Mouse (Mus musculus) testis, adult 2 months (tissue): ENCODE measurements around the gene Asgr1. TPM values are rescaled to one million over a fixed set of nuclear protein-coding genes. Genes with fewer than 3 reads are reported as not detected.
"Not testable (repeated sequence)": the region's sequence is repeated elsewhere in the genome, so short reads cannot be mapped to it uniquely, and the experiment has no call there.

Experiments
- H3K27ac ChIP-seq: fragments of 200-500 bp; 2 replicates; pipeline ENCODE4 v1.5.1; 2012; ENCODE audit warnings: low read depth, low read length; ENCODE audit not compliant: control insufficient read depth, insufficient read depth
- H3K27me3 ChIP-seq: fragments of 200-500 bp; 2 replicates; pipeline ENCODE4 v1.6.1; 2012; ENCODE audit warnings: mild to moderate bottlenecking, low read length, moderate library complexity; ENCODE audit not compliant: control insufficient read depth, insufficient read depth
- H3K36me3 ChIP-seq: fragments of 200-500 bp; 2 replicates; pipeline ENCODE4 v1.6.1; 2012; ENCODE audit warnings: mild to moderate bottlenecking, low read length; ENCODE audit not compliant: control insufficient read depth, insufficient read depth
- H3K4me1 ChIP-seq: fragments of 200-500 bp; 2 replicates; pipeline ENCODE4 v1.6.1; 2012; ENCODE audit warnings: low read length; ENCODE audit not compliant: control insufficient read depth, insufficient read depth
- H3K4me3 ChIP-seq: fragments of 200-500 bp; 2 replicates; pipeline ENCODE4 v1.5.1; 2012; ENCODE audit warnings: low read depth, mild to moderate bottlenecking, low read length, moderate library complexity, mixed read lengths; ENCODE audit not compliant: control insufficient read depth
- CTCF ChIP-seq: fragments of 200-500 bp; IDR thresholded peaks from 2 replicates; pipeline ENCODE4 v1.5.1; 2012; ENCODE audit warnings: low read depth, mild to moderate bottlenecking, inconsistent platforms, low read length, moderate library complexity; ENCODE audit not compliant: control insufficient read depth, insufficient read depth, insufficient replicate concordance
- POLR2A ChIP-seq: fragments of 200-500 bp; IDR thresholded peaks from 2 replicates; pipeline ENCODE4 v1.6.1; 2012; ENCODE audit warnings: low read depth, mild to moderate bottlenecking, inconsistent platforms, low read length, moderate library complexity; ENCODE audit not compliant: control insufficient read depth
- polyA plus RNA-seq: library from polyadenylated mRNA; depleted of rRNA; stranded (reverse); fragments of >200 nt; gene quantifications from 2 replicates; pipeline ENCODE4 v1.2.3, GENCODE M21; 2012

Gene Asgr1
- polyA plus RNA-seq, 1 experiment, result 1.4 TPM

DNA sequence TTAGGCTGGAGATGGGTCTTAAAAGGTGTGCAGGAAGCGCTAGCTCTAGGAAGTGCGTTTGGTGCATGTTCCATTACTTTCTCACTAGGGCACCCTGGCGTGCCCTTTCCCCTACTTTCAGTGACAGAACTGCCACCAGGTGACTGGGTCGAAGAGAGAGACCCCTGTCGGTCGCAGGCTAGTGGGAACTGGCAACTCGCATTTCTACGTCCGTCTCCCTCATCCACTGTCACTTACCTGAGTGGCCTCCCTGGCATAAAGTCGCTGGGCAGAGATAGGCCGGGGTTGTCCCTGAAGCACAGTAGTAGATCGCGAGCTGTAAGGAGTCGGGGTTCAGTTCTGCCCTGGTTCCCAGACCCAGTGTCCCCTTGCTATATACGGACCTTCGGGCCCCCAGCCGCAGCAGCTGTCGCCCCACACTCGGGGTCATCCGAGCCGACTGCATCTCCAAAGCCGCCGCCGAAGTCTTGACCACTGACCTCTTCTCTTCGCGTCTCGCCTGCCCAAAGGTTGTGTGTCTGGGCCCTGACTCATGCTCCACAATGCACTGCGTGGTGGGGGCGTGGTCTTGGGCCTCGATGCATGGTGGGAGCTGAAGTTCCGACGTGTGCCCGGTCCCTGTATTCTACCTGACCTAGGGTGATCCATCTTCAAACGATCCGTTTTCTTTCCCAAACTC lies 38.9 kb upstream of the Asgr1 start, which contains the start of gene Acadvl:
Gene Acadvl (minus strand): TSS at position 532 of the 679 bp plus-strand sequence.
- peak; percentile 6; the same call in 1 of the 2 replicates for TF ChIP-seq CTCF
- peak; percentile 60; the same call in 1 of the 2 replicates for TF ChIP-seq POLR2A
- peak within 1 kb of the TSS; percentile 32; the same call in 1 of the 2 replicates for H3K27ac ChIP-seq
- H3K36me3 ChIP-seq, result no peaks in the 10 kb centered on the region; the same call in 1 of the 2 replicates
- peak within 1 kb of the TSS; percentile 75 for H3K4me3 ChIP-seq
- H3K4me1 ChIP-seq, result peaks cover 14% of the 10 kb centered on the region
- no peaks in the 10 kb centered on the region for H3K27me3 ChIP-seq

DNA sequence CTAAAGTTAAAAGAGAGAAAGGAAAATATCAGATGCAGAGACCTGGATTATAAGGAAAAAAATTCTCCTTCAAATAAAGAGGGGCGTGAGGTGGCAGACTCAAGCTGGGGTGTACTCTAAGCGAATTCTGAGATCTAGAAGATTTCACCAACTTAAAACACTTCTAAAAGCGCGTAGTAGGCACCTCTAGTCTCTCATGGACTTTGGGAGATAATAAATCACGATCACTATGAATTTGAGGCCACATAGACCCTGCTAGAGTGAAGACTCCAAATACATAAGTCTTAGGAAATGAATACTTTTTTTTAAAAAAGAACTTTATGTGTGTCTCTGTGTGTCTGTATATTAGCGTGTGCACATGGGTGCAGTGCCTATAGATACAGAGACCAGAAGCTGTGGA lies 38.2 kb upstream of the Asgr1 start:
- Histone ChIP-seq H3K27ac (no peak overlapping the region), H3K36me3 (no peaks in the 10 kb centered on the region; the same call in 1 of the 2 replicates), H3K4me3 (no peak overlapping the region), H3K27me3 (no peaks in the 10 kb centered on the region), H3K4me1 (peaks cover 17% of the 10 kb centered on the region)
- TF ChIP-seq POLR2A (no peak), CTCF (no peak)

DNA sequence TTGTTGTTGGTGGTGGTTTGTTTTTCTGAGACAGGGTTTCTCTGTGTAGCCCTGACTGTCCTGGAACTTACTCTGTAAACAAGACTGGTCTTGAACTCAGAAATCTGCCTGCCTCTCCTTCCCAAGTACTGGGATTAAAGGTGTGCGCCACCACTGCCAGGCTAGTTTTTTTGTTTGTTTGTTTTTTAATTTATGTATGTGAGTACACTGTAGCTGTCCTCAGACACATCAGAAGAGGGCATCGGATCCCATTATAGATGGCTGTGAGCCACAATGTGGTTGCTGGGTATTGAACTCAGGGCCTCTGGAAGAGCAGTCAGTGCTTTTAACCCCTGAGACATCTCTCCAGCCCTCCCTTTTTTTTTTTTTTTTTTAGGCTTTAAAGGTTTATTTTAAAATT lies 37.7 kb upstream of the Asgr1 start:
- H3K36me3 ChIP-seq, H3K27me3 ChIP-seq, H3K4me3 ChIP-seq, H3K27ac ChIP-seq: not testable (repeated sequence)
- H3K4me1 ChIP-seq, result peaks cover 19% of the 10 kb centered on the region

DNA sequence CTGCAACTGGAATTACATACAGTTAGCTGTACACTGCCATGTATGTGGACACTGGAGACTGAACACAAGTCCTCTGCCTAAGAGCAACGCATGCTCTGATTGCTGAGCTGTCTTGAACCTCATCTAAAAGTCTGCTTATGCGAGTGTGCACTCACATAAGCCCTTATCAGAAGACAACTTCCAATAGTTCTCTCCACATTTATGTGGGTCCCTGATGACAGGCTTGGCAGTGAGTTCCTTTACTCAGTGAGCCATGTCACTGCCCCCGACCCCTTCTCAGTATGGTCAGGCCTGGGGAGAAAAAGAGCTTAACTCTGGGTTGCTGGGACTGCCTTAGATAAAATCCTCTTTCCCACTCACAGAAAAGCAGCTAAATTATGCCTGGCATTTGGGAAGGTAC lies 37.2 kb upstream of the Asgr1 start, which contains the start of gene Dlg4:
Gene Dlg4 (plus strand): TSS at position 274 of the 400 bp plus-strand sequence.
- Histone ChIP-seq H3K27me3 (no peaks in the 10 kb centered on the region), H3K4me3 (no peak within 1 kb of the TSS), H3K4me1 (peaks cover 20% of the 10 kb centered on the region), H3K36me3 (no peaks in the 10 kb centered on the region; the same call in 1 of the 2 replicates), H3K27ac (no peak within 1 kb of the TSS)
- TF ChIP-seq CTCF (no peak), POLR2A (no peak)

DNA sequence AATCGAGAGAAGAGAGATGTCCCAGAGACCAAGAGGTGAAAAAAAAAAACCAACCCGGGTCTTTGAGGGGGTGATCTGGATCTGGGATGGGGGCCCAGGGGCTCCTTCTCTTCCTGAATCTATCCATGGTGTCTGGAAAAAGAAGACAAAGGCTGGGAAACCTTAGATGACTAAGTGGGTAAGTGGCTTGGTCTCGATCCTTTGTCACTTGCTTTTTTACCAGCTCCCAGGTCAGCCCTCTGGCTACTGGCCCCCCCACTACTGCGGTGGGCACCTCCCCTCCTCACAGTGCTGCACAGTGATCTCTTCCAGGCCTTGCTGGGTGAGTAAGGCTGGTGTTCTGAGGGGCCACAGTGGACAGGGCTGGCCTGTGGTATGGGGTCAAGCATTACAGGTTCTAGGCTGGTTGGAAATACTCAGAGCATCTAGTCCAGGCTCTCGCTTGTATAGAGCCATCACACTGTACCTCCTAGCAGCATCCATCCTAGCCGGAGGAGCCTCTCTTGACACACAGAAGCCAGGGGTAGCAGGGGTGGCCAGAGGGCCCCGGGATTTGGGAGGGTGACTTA lies 36.6 kb upstream of the Asgr1 start:
- Histone ChIP-seq H3K27ac (no peak overlapping the region), H3K4me1 (peaks cover 23% of the 10 kb centered on the region), H3K4me3 (no peak overlapping the region), H3K36me3 (no peaks in the 10 kb centered on the region), H3K27me3 (no peaks in the 10 kb centered on the region)
- TF ChIP-seq CTCF (no peak), POLR2A (no peak)

DNA sequence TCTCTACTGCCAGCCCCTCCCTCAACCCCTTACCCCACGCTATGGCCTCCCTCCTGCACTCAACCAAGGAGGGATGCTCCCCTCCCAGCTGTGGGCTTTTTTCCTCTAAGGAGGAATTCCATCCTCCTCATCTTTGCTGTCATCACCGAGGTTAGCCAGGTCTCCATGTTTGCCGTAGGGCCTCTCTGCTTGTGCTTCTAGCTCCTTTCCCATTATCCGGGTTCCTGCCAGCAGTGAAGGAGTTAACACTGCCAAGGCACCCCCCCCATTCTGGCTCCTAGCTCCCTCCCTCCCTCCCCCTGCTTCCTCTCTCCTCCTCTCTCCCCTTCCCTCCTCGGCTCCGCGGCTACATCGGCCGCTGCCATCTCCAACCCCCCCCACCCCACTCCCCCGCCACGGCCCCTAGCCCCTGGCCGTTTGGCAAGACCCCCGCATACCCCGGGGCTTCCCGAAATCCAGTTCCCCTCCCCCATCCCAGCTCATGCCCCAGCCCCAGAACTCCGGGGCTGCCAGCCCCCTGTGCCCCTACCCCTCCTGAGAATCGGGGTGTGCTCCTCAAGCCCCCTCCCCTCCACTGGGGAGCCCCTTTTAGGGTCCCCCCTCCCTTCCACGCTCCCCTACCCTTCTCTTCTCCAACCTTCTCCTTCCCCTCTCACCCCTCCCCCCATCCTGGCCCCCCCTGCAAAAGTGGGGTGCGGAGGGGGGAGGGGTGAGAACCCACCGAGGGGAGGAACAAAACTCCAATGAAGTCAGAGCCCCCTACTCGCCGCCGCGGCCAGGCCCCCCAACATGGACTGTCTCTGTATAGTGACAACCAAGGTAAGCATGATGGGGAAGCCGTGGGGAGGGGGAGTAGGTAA lies 35.5 kb upstream of the Asgr1 start:
- Histone ChIP-seq H3K27me3 (no peaks in the 10 kb centered on the region), H3K4me1 (peaks cover 23% of the 10 kb centered on the region), H3K4me3 (no peak overlapping the region; the same call in 1 of the 2 replicates), H3K36me3 (no peaks in the 10 kb centered on the region), H3K27ac (no peak overlapping the region)
- no peak for TF ChIP-seq POLR2A
- TF ChIP-seq CTCF, result no peak

DNA sequence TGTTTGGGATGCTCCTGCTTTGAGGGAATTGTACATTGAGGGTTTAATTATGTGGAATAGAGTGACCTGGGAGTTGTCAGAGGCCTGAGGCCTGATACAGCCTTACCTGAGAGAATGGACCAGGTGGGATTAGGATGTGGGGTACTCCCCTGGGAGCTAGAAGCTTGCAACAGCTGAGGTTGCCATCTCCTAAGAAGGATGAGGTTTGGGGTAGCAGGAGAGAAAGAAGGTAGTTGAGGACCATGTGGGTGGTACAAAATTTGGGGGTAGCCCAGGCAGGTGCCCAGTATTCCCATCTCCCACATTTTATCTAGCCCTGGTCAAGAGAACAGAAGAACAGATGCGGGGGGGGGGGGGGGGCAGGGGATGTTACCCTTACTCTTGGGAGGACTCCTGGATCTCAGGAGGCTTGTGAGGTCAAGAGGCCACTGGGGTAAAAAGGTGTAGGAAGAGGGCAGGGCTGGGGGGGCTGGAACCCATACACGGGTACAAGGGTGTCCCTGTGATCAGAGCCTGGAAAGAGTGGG lies 34.3 kb upstream of the Asgr1 start:
- Histone ChIP-seq H3K27ac (no peak overlapping the region), H3K4me1 (peaks cover 30% of the 10 kb centered on the region), H3K4me3 (no peak overlapping the region), H3K36me3 (no peaks in the 10 kb centered on the region), H3K27me3 (no peaks in the 10 kb centered on the region)
- no peak for TF ChIP-seq POLR2A
- TF ChIP-seq CTCF, result no peak
